ENCODE assay signal across 8 mouse cellular contexts in the genomic region with DNA sequence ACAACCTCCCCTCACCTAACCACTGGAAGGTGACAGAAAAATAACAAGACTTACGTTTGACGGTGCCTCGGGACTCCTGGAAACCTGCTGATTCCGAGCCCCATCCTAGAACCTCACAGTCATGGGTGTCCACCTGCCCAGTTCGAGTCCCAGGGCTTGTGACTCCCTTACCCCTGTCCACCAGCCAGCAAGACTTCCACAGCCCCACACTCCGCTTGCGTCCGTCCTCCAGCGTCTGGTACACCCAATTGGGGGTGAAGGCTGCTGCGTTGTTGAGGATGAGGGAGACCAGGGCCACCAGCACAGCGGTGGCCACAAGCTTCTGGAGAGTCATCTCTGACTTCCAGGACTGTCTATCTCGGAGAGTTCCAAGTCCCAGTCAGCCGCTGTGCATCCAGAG. TPM values are rescaled to one million over a fixed set of nuclear protein-coding genes. Genes with fewer than 3 reads are reported as not detected.
DNase-seq lines count a peak whose midpoint lies in the region; ATAC-seq and TF ChIP-seq lines count a peak whose summit lies in the region.

No protein-coding gene starts in this region.

- H3K4me3 ChIP-seq in lung, adult 2 months (replicated peaks; ENCODE audit: extremely low read depth, low read depth, low read length), result peak overlapping the region; percentile 94
- peak overlapping the region; percentile 15 for H3K4me3 ChIP-seq in forebrain, embryonic 15.5 days
- H3K4me3 ChIP-seq in intestine, postnatal 0 days (ENCODE audit: low read depth, low read length), result peak overlapping the region; percentile 38
- H3K4me3 ChIP-seq in neural tube, embryonic 15.5 days (replicated peaks), result peak overlapping the region; percentile 21

- DNase-seq in lung, adult 2 months, result no peak
- no peak for DNase-seq in lung, postnatal 14 days
- no peak for DNase-seq in kidney, adult 18-20 months

- no peak for ATAC-seq in forebrain, embryonic 15.5 days (replicated peaks)
- no peak for ATAC-seq in intestine, postnatal 0 days
- ATAC-seq in neural tube, embryonic 15.5 days (ENCODE audit: low FRiP score), result no peak
- no peak for ATAC-seq in inflammation-experienced regulatory T-cells, adult 6 months
- no peak for ATAC-seq in activated CD4-positive, CD25-positive, alpha-beta regulatory T cell, adult 4 months

- TF ChIP-seq CTCF in lung, adult 2 months (IDR thresholded peaks at IDR 0.05; ENCODE audit: insufficient read depth, low read length), result no peak
- TF ChIP-seq CTCF in intestine, postnatal 0 days (IDR thresholded peaks at IDR 0.05; ENCODE audit: low read depth), result no peak

- 48% methylated on average over 13 of the region's 13 CpGs for whole genome bisulfite sequencing in lung, adult 2 months
- 92% methylated on average over 13 of the region's 13 CpGs for WGBS in forebrain, embryonic 15.5 days
- WGBS in intestine, postnatal 0 days, result 75% methylated on average over 13 of the region's 13 CpGs
- 91% methylated on average over 13 of the region's 13 CpGs for WGBS in neural tube, embryonic 15.5 days

- 0 out of 2 replicates have a peak overlapping the region, but pooled peaks have one; percentile 23 for H3K27ac ChIP-seq in forebrain, embryonic 15.5 days (replicated peaks)
- H3K27ac ChIP-seq in intestine, postnatal 0 days (ENCODE audit: low read depth, low read length), result peak overlapping the region; percentile 74; the same call in 1 of the 2 replicates
- peak overlapping the region; percentile 43 for H3K27ac ChIP-seq in neural tube, embryonic 15.5 days (replicated peaks)

- 0 out of 2 replicates have a peak overlapping the region, but pooled peaks have one; percentile 10 for H3K9ac ChIP-seq in forebrain, embryonic 15.5 days (replicated peaks)
- H3K9ac ChIP-seq in intestine, postnatal 0 days (ENCODE audit: low read depth, low read length), result peak overlapping the region; percentile 40
- H3K9ac ChIP-seq in neural tube, embryonic 15.5 days (replicated peaks), result peak overlapping the region; percentile 20; the same call in 1 of the 2 replicates

- H3K9me3 ChIP-seq in forebrain, embryonic 15.5 days, result no peaks in the 10 kb centered on the region
- H3K9me3 ChIP-seq in intestine, postnatal 0 days (ENCODE audit: control insufficient read depth), result no peaks in the 10 kb centered on the region
- H3K9me3 ChIP-seq in neural tube, embryonic 15.5 days (replicated peaks), result no peaks in the 10 kb centered on the region

- no peak for TF ChIP-seq POLR2A in lung, adult 2 months (IDR thresholded peaks at IDR 0.05; ENCODE audit: borderline replicate concordance, extremely low read depth, low read depth, low read length)

- peaks cover 16% of the 10 kb centered on the region for H3K4me1 ChIP-seq in lung, adult 2 months (ENCODE audit: control insufficient read depth, insufficient read depth, low read length)
- H3K4me1 ChIP-seq in forebrain, embryonic 15.5 days, result peaks cover 7% of the 10 kb centered on the region
- no peaks in the 10 kb centered on the region for H3K4me1 ChIP-seq in intestine, postnatal 0 days (replicated peaks; ENCODE audit: control insufficient read depth, insufficient read depth, low read length)
- H3K4me1 ChIP-seq in neural tube, embryonic 15.5 days, result peaks cover 18% of the 10 kb centered on the region

- no peaks in the 10 kb centered on the region for H3K27me3 ChIP-seq in forebrain, embryonic 15.5 days
- no peaks in the 10 kb centered on the region for H3K27me3 ChIP-seq in intestine, postnatal 0 days (replicated peaks; ENCODE audit: control insufficient read depth, insufficient read depth, low read length)
- no peaks in the 10 kb centered on the region for H3K27me3 ChIP-seq in neural tube, embryonic 15.5 days (replicated peaks)

- no peaks in the 10 kb centered on the region for H3K36me3 ChIP-seq in forebrain, embryonic 15.5 days
- peaks cover 6% of the 10 kb centered on the region; the same call in 1 of the 2 replicates for H3K36me3 ChIP-seq in intestine, postnatal 0 days (ENCODE audit: control insufficient read depth, insufficient read depth)
- peaks cover 5% of the 10 kb centered on the region; the same call in 1 of the 2 replicates for H3K36me3 ChIP-seq in neural tube, embryonic 15.5 days

- H3K4me2 ChIP-seq in forebrain, embryonic 15.5 days (replicated peaks), result no peak overlapping the region
- H3K4me2 ChIP-seq in intestine, postnatal 0 days (replicated peaks; ENCODE audit: low read depth), result peak overlapping the region; percentile 55
- H3K4me2 ChIP-seq in neural tube, embryonic 15.5 days, result peak overlapping the region; percentile 17; the same call in 1 of the 2 replicates

RNA-seq across cellular contexts. Expression of a gene that starts 3.2 kb away (rescaled TPM):
- polyA plus RNA-seq in lung, adult 2 months (2012; rRNA removed), result 340 and 393 TPM in 2 replicates
- 10.5 and 11.5 TPM in 2 replicates for polyA plus RNA-seq in forebrain, embryonic 15.5 days (2015; fragmentation: Nextera tagmentation; extraction: Ambion mirVana)
- 14.5 and 15.8 TPM in 2 replicates for polyA plus RNA-seq in intestine, postnatal 0 days (2015; fragmentation: Nextera tagmentation; extraction: Ambion mirVana)
- 11.4 and 13.3 TPM in 2 replicates for polyA plus RNA-seq in neural tube, embryonic 15.5 days (2015; fragmentation: Nextera tagmentation; extraction: Ambion mirVana)
- polyA plus RNA-seq in inflammation-experienced regulatory T-cells, adult 6 months (2017; shearing (Covaris generic)), result under 1 TPM in 2 of 3 experiments, not detected in 1; 0.47 to 0.66 TPM
- under 1 TPM in 1 of 2 experiments, not detected in 1; 0.63 TPM for polyA plus RNA-seq in activated CD4-positive, CD25-positive, alpha-beta regulatory T cell, adult 4 months (2017; shearing (Covaris generic))

RNA-seq across cellular contexts. Expression of a gene that starts 35.6 kb away (rescaled TPM):
- polyA plus RNA-seq in lung, adult 2 months (2012; rRNA removed), result 17.9 and 19.2 TPM in 2 replicates
- polyA plus RNA-seq in forebrain, embryonic 15.5 days (2015; fragmentation: Nextera tagmentation; extraction: Ambion mirVana), result 54.6 and 57.2 TPM in 2 replicates
- polyA plus RNA-seq in intestine, postnatal 0 days (2015; fragmentation: Nextera tagmentation; extraction: Ambion mirVana), result 7.6 and 8.7 TPM in 2 replicates
- polyA plus RNA-seq in neural tube, embryonic 15.5 days (2015; fragmentation: Nextera tagmentation; extraction: Ambion mirVana), result 56.5 and 57.6 TPM in 2 replicates
- polyA plus RNA-seq in inflammation-experienced regulatory T-cells, adult 6 months (2017; shearing (Covaris generic)), result 10 to 100 TPM; 13.5 to 33.6 (median 17.7) TPM
- 10 to 100 TPM; 16.8 to 18.7 TPM for polyA plus RNA-seq in activated CD4-positive, CD25-positive, alpha-beta regulatory T cell, adult 4 months (2017; shearing (Covaris generic))

RNA-seq across cellular contexts. Expression of a gene that starts 40.4 kb away (rescaled TPM):
- not detected in 2 replicates for polyA plus RNA-seq in lung, adult 2 months (2012; rRNA removed)
- not detected in 2 replicates for polyA plus RNA-seq in forebrain, embryonic 15.5 days (2015; fragmentation: Nextera tagmentation; extraction: Ambion mirVana)
- polyA plus RNA-seq in intestine, postnatal 0 days (2015; fragmentation: Nextera tagmentation; extraction: Ambion mirVana), result 0.25 and 0.27 TPM in 2 replicates
- polyA plus RNA-seq in neural tube, embryonic 15.5 days (2015; fragmentation: Nextera tagmentation; extraction: Ambion mirVana), result 0.13 TPM in 1 of 2 replicates, not detected in the other
- polyA plus RNA-seq in inflammation-experienced regulatory T-cells, adult 6 months (2017; shearing (Covaris generic)), result not detected
- not detected for polyA plus RNA-seq in activated CD4-positive, CD25-positive, alpha-beta regulatory T cell, adult 4 months (2017; shearing (Covaris generic))

RNA-seq across cellular contexts. Expression of a gene that starts 53.0 kb away (rescaled TPM):
- polyA plus RNA-seq in lung, adult 2 months (2012; rRNA removed), result 35.3 and 44.6 TPM in 2 replicates
- polyA plus RNA-seq in forebrain, embryonic 15.5 days (2015; fragmentation: Nextera tagmentation; extraction: Ambion mirVana), result 28.8 and 30.4 TPM in 2 replicates
- 18.5 and 21.7 TPM in 2 replicates for polyA plus RNA-seq in intestine, postnatal 0 days (2015; fragmentation: Nextera tagmentation; extraction: Ambion mirVana)
- polyA plus RNA-seq in neural tube, embryonic 15.5 days (2015; fragmentation: Nextera tagmentation; extraction: Ambion mirVana), result 25.1 and 28.7 TPM in 2 replicates
- polyA plus RNA-seq in inflammation-experienced regulatory T-cells, adult 6 months (2017; shearing (Covaris generic)), result 10 to 100 TPM; 16.6 to 27.4 (median 20.6) TPM
- 10 to 100 TPM; 15.4 to 16.8 TPM for polyA plus RNA-seq in activated CD4-positive, CD25-positive, alpha-beta regulatory T cell, adult 4 months (2017; shearing (Covaris generic))

Comparison
In these comparisons a context has a peak if more than half of its experiments do, and no peak if none do; other contexts are left out.
1. H3K4me3 ChIP-seq: peak in every context shown above with its lines; median percentile 94 in lung, adult 2 months; 38 in intestine, postnatal 0 days; 21 in neural tube, embryonic 15.5 days; 15 in forebrain, embryonic 15.5 days.
2. H3K27ac ChIP-seq: peak in every context shown above with its lines; median percentile 74 in intestine, postnatal 0 days; 43 in neural tube, embryonic 15.5 days; 23 in forebrain, embryonic 15.5 days.
3. RNA of a gene that starts 3.2 kb away (polyA plus RNA-seq): 340 to 393 TPM in lung, adult 2 months; 14.5 to 15.8 TPM in intestine, postnatal 0 days, 10.5 to 11.5 TPM in forebrain, embryonic 15.5 days, 11.4 to 13.3 TPM in neural tube, embryonic 15.5 days, 0.63 TPM in activated CD4-positive, CD25-positive, alpha-beta regulatory T cell, adult 4 months and 0.47 to 0.66 TPM in inflammation-experienced regulatory T-cells, adult 6 months; every median in the first group is over 10 times any median in the second.
4. Peak in every context shown above with its lines, with median percentiles within 50 percentile points of each other: H3K9ac ChIP-seq.